Mouse (Mus musculus) layer of hippocampus, adult 18-20 months (tissue): ENCODE measurements around the gene Smpd4. TPM values are rescaled to one million over a fixed set of nuclear protein-coding genes. Genes with fewer than 3 reads are reported as not detected.

Source experiments
- DNase-seq, 2 experiments: peaks; one replicate each; pipeline ENCODE4 v3.0.0; 2022; ENCODE audit warnings: low spot score in 2 of 2
- total RNA-seq, 2 experiments: library from RNA; stranded (reverse); gene quantifications; 2 replicates each; pipeline ENCODE4 v1.2.3; 2021

The Smpd4 gene
- total RNA-seq, 2 experiments from 2014 or later, result 46.4 to 49.9 TPM

- no peak for DNase-seq
These were observed 18.5 kb downstream of the Smpd4 start for GRCm38 (mm10) chr16:17637610-17638009.

DNA sequence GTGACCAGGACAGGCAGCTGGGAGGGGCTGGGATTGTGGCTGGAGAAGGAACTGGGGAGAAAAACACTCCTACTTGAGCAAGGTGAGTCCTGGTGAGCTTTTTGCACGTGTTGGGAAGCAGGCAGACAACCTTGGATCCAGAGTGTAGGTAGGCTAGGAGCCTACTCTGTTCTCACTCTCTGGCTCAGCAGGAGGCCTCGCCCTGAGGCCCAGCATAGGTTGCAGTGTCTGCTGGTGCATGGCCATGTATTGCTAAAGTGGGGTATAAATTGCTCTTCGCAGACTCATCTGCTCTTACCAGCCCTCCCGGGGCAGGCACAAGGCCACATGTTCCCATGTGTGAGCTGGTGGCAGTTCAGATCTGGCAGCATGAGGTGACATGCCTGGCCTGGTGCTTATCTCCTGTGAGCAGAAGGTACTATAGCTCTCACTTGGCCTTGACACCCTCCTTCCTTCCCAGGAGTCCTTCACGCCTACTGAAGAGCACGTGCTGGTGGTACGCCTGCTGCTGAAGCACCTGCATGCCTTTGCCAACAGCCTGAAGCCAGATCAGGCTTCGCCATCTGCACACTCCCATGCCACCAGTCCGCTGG, 19.0 kb downstream of the Smpd4 start:
- DNase-seq, result no peak

DNA sequence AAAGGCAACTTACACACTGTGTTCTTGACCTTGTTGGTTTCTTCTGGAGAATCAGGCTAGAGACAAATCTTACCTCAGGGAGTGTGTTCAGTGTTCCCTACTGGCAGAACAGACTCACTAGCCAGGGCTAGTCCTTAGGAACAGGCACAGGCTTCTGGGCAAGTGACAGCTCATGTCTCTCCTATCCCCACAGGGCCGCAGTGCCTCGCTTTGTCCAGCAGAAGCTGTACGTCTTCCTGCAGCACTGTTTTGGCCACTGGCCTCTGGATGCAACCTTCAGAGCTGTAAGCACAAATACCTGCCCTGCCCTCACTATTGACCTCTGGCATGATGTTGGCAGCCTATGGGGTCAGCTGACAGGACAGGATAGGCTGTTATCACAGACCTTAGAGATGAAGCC, 19.9 kb downstream of the Smpd4 start:
- DNase-seq, result no peak

DNA sequence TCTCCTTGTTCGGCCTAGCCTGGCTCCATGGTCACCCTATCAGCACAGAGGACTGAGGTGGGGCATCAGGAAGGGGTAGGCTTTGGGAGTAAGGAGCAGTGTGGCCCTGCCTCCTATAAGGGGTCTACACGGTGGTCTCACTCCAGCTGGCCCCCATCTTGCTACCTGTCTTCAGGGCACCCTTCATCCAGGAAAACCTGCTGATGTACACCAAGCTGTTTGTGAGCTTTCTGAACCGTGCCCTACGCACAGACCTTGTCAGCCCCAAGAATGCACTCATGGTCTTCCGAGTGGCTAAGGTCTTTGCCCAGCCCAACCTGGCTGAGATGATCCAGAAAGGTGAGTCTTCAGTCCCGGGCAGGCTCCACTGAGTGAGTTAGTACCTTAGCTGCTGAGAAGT, 20.8 kb downstream of the Smpd4 start:
- no peak for DNase-seq

DNA sequence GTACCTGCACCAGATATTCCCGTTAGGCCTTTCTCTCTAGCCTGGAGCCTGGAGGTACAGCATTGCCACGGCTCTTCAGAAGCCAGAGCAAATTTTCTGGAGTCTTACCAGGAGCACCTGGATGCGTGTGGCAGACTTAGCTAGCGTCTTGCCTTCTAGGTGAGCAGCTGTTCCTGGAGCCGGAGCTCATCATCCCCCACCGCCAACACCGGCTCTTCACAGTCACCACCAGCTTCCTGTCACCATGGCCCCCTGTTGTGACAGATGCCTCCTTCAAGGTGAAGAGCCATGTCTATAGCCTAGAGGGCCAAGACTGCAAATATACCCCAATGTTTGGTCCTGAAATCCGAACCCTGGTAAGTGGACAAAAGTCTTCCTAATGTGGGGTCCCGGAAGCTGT, 21.6 kb downstream of the Smpd4 start:
- DNase-seq, result no peak

DNA sequence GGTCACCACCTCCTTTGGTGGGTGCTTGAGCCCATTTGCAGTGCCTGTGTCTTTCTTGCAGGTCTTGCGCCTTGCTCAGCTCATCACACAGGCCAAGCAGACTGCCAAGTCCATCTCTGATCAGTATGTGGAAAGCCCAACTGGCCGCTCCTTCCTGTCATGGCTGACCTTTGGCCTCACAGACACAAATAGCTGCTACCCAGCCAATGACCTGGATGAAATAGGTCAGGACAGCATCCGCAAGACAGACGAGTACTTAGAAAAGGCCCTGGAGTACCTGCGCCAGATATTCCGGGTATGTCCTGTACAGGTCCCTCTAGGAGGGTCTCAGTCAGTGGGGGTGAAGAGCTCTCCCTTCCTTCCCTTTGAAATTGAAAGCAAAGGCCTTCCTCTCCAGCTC, 22.1 kb downstream of the Smpd4 start:
- no peak for DNase-seq

GRCm38 (mm10) chr16:17642311-17642710, 23.2 kb downstream of the Smpd4 start:
- peak; percentile 63 to 80 for DNase-seq

DNA sequence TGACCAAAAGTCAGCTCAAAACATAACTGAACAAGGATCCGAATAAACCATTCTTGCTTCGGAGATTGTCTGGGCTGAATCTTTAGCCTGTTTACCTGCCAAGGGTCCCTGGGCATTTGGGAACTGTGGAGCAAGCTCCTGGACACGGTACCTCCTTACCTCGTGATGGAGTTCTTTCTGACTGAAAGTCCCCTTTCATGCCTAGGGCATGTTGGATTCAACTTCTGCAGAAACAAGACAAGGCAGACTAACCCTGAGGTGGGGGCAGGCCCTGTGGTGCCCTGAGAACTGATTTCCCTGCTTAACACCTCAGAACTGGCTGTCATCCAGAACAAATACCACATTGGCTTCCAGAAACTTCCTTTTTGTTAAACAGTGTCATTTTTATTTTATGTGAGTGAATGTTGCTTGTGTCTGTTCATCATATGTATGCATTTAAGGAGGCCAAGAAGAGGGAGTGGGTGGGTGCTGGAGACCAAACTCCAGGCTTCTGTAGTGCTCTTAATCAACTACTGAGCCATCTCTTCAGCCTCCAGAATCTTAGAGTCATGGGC, 24.4 kb downstream of the Smpd4 start:
- no peak for DNase-seq

DNA sequence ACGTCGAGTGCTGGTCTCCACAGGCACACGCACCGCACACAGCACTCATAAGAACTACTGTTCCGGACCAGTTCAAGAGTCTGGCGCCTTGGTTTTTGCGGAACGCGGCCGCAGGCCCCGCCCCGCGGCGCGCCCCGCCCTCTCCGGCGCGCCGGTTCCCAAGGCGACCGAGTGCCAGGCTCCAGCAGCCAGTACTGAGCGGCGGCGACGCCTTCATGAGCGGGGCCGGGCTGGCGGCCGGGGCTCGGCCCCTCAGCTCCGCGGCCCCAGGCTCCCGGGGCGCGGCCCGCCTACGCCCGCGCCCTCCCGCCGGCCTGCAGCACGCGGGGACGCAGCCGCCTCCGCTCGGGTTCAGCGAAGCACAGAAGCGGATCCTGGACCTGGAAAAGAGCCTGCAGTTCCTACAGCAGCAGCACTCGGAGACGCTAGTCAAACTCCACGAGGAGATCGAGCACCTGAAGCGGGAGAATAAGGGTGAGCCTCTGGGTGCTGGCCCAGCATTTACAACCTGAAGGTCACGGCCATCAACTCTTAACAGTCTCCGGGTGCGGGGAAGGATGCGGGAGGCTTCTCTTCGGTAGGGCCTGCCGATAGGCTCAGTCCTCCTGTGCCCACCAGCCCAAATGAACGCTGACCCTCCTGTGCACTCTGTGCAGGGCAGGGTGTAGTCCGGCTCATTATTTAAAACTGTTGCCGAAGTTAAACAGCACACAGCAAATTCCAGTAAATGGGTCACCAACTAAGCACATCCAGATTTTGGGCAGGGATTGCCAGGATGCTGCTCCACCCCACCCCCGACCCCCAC, 27.4 kb downstream of the Smpd4 start, which contains the start of gene Ccdc74a:
Ccdc74a (plus strand) TSS at position 161 of the 805 bp plus-strand sequence.
- peak; percentile 76 to 84 for DNase-seq

- DNase-seq, result no peak
These were observed 28.0 kb downstream of the Smpd4 start for GRCm38 (mm10) chr16:17647156-17647555.

GRCm38 (mm10) chr16:17647566-17648340, 28.6 kb downstream of the Smpd4 start:
- no peak for DNase-seq

GRCm38 (mm10) chr16:17649925-17650605, 30.9 kb downstream of the Smpd4 start:
- peak; percentile 32 to 70 for DNase-seq

GRCm38 (mm10) chr16:17650711-17651110, 31.6 kb downstream of the Smpd4 start:
- DNase-seq, result no peak

- no peak for DNase-seq
These were observed 33.5 kb downstream of the Smpd4 start for GRCm38 (mm10) chr16:17652607-17653006.

DNA sequence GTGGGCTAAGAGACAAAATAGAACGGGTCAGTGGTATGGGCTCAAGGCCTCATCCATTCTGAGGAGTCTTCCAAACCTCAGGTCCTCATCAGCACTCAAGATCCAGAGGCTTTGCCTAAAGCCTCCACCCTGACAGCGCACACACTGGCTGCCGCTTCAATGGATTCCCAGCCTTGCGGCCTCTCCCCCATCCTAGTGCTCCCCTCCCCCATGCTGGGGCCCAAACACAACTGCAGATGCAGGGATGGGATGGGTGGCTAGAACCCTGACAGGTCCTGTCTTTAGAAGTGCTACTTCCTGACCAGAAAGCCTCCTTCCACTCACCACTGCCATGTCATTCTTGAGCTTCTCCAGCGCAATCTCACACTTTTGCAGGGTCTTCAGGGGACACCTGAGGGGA, 34.4 kb downstream of the Smpd4 start:
- DNase-seq, result no peak

DNA sequence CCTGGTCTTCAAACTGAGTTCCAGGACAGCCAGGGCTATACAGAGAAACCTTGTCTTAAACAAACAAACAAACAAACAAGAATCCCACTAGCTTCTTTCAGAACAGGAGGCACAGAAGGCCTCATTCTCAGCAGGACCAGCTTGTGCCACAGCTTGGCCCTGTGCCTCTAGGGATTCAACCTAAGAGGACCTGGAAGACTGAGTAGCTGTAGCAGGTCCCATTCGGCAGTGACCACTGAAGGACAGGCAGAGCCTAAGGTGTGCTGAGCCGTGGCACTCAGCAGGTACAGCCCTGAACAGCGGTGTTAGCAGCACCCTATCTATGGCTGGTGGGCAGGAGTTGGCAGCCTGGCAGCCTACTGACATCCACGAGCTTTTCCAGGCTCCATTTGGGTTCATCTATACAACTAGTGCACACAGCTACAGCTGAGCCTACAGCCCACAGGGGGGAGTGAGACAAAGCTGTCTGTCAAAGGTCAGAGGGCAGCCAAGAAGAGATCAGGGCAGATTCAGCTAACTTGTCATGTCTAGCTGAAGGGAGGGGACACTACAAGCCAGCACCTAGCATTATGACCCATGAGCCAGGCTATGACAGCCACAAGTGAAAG, 35.1 kb downstream of the Smpd4 start:
- DNase-seq, result no peak

GRCm38 (mm10) chr16:17656212-17656871, 37.2 kb downstream of the Smpd4 start:
- DNase-seq, result no peak

- no peak for DNase-seq
These were observed 46.4 kb downstream of the Smpd4 start for GRCm38 (mm10) chr16:17665568-17665967.

GRCm38 (mm10) chr16:17669886-17670285, 50.7 kb downstream of the Smpd4 start:
- DNase-seq, result no peak
